9 mouse cellular contexts compared by ENCODE assay signal in the genomic region with DNA sequence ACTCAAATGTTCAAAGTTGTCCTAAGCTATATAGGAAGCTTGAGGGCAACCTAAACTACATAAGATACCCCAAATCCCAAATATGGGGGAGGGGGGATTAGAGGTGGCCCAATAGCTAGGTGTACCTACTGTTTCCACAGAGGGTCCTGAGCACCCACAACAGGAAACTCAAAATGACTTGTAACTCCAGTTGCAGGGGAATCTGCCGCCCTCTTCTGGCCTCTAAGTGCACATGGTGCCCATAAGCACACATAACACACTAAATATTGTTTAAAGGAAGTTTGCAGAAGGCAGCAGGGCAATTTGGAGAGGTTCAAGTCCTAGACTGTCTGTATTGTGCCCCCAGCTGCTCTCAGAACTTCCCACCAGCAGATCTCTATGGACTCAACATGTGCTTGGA. TPM values are rescaled to one million over a fixed set of nuclear protein-coding genes. Genes with fewer than 3 reads are reported as not detected.
DNase-seq lines count a peak whose midpoint lies in the region; TF ChIP-seq lines count a peak whose summit lies in the region.
"Had no signal": no experiment of that assay in that cellular context is flagged by ENCODE, and none has a peak within 500 bp of the region (broad histone marks: within the 10 kb centered on the region; RNA-seq: fewer than 3 reads in every experiment).

No protein-coding gene starts in this region.

- no peak for TF ChIP-seq EP300 in heart, adult 2 months (IDR thresholded peaks at IDR 0.05; ENCODE audit: insufficient read depth, low read depth, low read length)

- 81% methylated on average over 1 of the region's 1 CpGs for WGBS in heart, adult 2 months
- 51% methylated on average over 1 of the region's 1 CpGs for WGBS in bone marrow, adult 2 months

- H3K4me1 ChIP-seq in heart, adult 2 months (ENCODE audit: control insufficient read depth, insufficient read depth, low read length), result peaks cover 4% of the 10 kb centered on the region
- peaks cover 5% of the 10 kb centered on the region for H3K4me1 ChIP-seq in bone marrow, adult 2 months (ENCODE audit: control insufficient read depth, insufficient read depth, low read length)
- H3K4me1 ChIP-seq: forebrain, embryonic 13.5 days had no signal

- H3K27ac ChIP-seq in heart, adult 2 months, result no peak overlapping the region
- no peak overlapping the region for H3K27ac ChIP-seq in bone marrow, adult 2 months (ENCODE audit: control insufficient read depth, insufficient read depth, low read depth, low read length, poor library complexity)
- H3K27ac ChIP-seq: forebrain, embryonic 13.5 days had no signal

- H3K27me3 ChIP-seq in heart, adult 2 months (ENCODE audit: control insufficient read depth, insufficient read depth, low read length), result no peaks in the 10 kb centered on the region
- H3K27me3 ChIP-seq: forebrain, embryonic 13.5 days had no signal

- DNase-seq in heart, adult 2 months, result no peak
- DNase-seq in heart, postnatal 10 days, result no peak
- peak; percentile 53 for DNase-seq in retina, embryonic 14.5 days (ENCODE audit: low spot score)
- no peak for DNase-seq in retina, postnatal 1 day
- no peak for DNase-seq in yolk sac, embryonic 10.5 days (ENCODE audit: low spot score)
- DNase-seq in spleen, adult 18-20 months, result no peak
- DNase-seq: lung, postnatal 10 days had no signal

- H3K36me3 ChIP-seq in heart, adult 2 months (ENCODE audit: control insufficient read depth, insufficient read depth, low read length), result peaks cover 1% of the 10 kb centered on the region

- H3K9ac ChIP-seq in heart, adult 2 months (ENCODE audit: low read depth, low read length), result no peak overlapping the region
- H3K9ac ChIP-seq: forebrain, embryonic 13.5 days had no signal

- H3K79me2 ChIP-seq in heart, adult 2 months (replicated peaks; ENCODE audit: control insufficient read depth, insufficient read depth, low read length), result no peaks in the 10 kb centered on the region

- TF ChIP-seq CTCF in heart, adult 2 months (IDR thresholded peaks at IDR 0.05), result peak; percentile 56
- TF ChIP-seq CTCF in bone marrow, adult 2 months (IDR thresholded peaks at IDR 0.05; ENCODE audit: control insufficient read depth, insufficient read depth, low read length), result peak; percentile 52; the same call in 1 of the 2 replicates

- H3K4me3 ChIP-seq in heart, adult 2 months, result no peak overlapping the region
- no peak overlapping the region for H3K4me3 ChIP-seq in bone marrow, adult 2 months (replicated peaks; ENCODE audit: control insufficient read depth, low read depth, low read length)
- H3K4me3 ChIP-seq: forebrain, embryonic 13.5 days had no signal

- intact Hi-C loops in heart, adult 2 months (cut with DNase I), result no loop called here
- intact Hi-C loops in heart, postnatal 10 days (cut with DNase I), result no loop called here

- no peak for TF ChIP-seq POLR2A in heart, adult 2 months (IDR thresholded peaks at IDR 0.05; ENCODE audit: insufficient read depth, low read depth, low read length)
- no peak for TF ChIP-seq POLR2A in bone marrow, adult 2 months (IDR thresholded peaks at IDR 0.05; ENCODE audit: borderline replicate concordance, control insufficient read depth, low read depth, low read length)

RNA-seq across cellular contexts. Expression of gene Tomm20, which starts 18.6 kb away (rescaled TPM):
- total RNA-seq in heart, adult 2 months (2021), result 10 to 100 TPM; 70.1 to 96.2 TPM
- polyA plus RNA-seq in heart, adult 2 months (2012; rRNA removed), result 67.8 and 195 TPM in 2 replicates
- total RNA-seq in heart, postnatal 10 days (2021), result 100 to 1,000 TPM in 1 of 2 experiments, 10 to 100 TPM in 1; 96.6 to 108 TPM
- 48.1 and 91.8 TPM in 2 replicates for polyA plus RNA-seq in bone marrow, adult 2 months (2011; ENCODE audit: insufficient read depth, insufficient read length, low replicate concordance, missing spikeins)

RNA-seq across cellular contexts. Expression of gene Rbm34, which starts 43.8 kb away (rescaled TPM):
- 1 to 10 TPM; 2.8 to 4.1 TPM for total RNA-seq in heart, adult 2 months (2021)
- 0.90 and 1.2 TPM in 2 replicates for polyA plus RNA-seq in heart, adult 2 months (2012; rRNA removed)
- 1 to 10 TPM; 5.5 to 6.2 TPM for total RNA-seq in heart, postnatal 10 days (2021)
- polyA plus RNA-seq in bone marrow, adult 2 months (2011; ENCODE audit: insufficient read depth, insufficient read length, low replicate concordance, missing spikeins), result 11.9 and 17.9 TPM in 2 replicates
